Mouse (Mus musculus) Muller cell, postnatal 12 days (primary cell): ENCODE measurements around the gene Mllt10.
A peak's percentile ranks its signal among the peaks of the same experiment; 100 is the strongest.

Experiments used
- DNase-seq: peaks from one replicate; pipeline ENCODE4 v3.0.0-alpha.2; 2015; ENCODE audit errors: inconsistent ontology term

Gene Mllt10

DNA sequence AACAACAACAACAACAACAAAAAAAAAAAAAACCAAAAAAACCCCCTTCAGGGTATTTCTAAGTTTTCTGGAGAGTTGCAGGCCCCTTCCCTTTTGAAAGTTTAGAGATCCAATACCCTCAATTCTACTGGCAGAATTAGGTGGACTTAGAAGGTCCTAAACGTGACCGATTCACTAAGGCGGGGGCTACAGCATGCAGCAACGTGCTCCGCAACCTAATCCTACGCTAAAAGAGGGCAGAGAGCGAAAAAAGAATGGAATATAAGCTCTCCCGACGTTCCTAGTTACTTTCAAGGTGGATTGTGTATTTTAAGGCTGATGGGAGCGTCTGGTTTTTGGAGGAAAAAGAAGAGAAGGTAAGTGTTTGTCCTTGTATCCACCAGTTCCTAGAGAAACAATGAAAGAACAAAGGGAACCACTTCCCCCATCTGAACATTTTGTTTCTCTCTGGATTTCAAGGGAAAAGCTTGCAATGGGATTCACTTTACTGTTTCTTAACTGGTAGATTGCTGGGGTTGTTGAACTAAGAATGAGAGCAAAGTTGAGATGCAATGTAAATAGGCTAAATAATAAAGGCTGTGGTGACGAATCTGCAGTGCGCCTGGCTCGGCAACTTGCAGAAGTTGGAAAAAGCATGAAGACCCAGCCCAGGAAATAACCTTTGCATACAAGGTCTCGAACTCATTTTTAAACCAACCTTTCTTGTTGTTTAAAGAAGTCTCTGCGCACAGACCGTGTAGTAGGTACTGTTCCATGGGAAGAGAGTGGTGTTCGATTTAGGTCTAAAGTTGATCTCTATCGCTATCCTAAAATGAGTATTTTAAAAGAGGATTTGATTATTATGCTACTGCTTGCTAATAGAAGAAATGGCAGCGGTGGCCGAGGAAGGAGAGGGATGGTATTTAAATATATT, at the start of gene Mllt10:
Gene Mllt10 (plus strand): TSS at position 222 of the 913 bp plus-strand sequence.
- peak; percentile 62 for DNase-seq

DNA sequence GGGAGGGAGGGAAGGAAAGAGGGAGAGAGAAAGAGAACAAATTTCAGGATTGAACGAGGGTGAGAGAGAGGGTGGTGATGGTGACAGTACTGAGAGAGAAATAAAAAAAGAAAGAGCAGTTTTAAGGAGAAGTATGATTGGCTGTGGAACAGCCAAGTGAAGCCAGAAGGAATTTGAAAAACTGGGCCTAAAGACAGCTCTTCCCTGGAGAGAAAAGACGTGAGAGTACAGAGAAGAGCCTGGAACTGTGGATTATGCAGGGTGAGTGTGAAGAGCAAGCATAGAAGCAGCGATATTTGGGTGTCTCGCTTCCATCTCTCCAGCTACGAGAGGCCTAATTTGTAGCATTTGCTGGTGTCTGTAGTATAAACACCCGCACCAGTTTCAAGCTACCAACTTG, 43.8 kb upstream of the Mllt10 start:
- DNase-seq, result no peak

DNA sequence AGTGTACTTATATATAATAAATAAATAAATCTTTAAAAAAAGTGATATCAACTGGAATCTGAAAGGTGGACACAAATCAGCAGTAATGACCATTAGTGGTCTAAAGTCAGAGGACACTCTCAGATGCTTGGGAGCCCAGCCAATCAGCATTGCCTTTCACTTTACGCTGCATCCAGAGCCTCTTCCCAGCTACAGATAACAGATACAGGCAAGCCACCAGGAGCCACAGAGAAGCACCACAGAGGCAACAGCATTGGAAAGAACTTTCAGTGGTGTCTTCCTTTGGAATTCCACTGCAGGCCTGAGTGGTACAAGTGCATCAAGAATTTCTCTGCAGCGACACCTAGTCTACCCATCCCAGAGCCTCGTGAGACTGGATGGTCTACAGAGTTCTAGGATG, 42.2 kb upstream of the Mllt10 start:
- no peak for DNase-seq

DNA sequence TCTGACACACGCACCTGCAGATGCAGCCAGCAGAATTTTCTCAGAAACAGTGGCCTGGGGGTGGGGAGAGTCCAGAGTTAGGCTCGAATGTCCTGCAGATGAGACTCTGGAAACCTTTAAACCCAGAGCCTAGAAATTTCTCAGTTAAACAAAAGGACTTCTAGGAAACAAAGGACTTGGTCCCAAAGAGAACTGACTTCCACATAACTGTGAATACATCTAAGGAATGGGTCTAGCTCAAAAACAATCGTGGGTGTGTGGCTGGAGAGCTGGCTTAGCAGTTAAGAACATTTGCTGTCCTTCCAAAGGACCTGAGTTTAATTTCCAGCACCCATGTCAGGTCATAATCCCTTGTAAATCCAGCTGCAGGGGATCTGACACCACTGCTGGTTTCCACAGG, 39.5 kb upstream of the Mllt10 start:
- DNase-seq, result no peak

DNA sequence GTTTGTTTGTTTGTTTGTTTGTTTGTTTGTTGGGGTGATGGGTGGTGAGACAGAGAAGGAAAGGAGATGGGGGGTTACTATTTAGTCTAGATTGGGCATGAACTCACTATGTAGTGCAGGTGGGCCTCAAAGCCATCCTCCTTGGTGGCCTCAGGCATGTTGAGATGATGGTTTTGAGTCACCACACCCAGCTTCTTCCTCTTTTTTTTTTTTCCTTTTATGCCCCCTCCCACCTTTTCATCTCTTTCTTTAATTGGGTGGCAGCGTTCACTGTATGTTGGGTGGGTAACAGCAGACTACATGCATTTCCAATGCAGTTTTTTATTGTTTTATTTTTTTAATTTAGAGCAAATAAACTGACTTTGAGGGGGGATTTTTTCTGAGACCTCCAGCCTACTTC, 38.4 kb upstream of the Mllt10 start:
- no peak for DNase-seq

DNA sequence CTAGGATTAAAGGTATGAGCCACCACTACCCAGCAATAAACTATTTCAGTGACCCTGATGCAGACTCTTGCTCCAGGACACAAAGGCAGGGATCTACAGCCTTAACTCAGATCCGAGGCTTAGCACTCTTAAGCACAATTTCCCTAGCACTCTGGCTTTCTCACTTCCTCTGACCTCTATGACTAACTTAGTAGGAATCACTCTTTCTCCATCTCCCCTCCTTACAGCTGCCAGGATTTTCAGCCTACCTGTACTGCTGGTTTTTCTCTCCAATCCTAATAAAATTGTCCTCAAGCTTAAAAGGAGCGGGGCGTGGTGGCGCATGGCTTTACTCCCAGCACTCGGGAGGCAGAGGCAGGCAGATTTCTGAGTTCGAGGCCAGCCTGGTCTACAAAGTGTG, 37.7 kb upstream of the Mllt10 start:
- no peak for DNase-seq

DNA sequence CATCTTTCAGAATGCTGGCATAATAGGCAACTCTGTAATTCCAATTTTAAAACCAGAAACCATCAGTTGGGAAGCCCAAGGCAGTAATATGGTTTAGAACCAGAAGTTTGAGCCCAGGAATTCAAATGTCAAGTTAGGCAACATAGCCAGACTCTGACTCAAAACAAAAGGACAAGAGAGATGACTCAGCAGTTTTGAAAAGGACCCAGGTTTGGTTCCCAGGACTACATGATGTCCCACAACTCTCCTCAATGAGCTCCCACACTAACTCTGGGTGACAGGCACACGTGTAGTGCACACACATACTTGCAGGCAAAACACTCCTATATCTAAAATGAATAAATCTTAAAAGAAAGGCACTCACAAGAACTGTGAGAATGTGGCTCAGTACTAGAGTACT, 35.9 kb upstream of the Mllt10 start:
- peak; percentile 15 for DNase-seq

DNA sequence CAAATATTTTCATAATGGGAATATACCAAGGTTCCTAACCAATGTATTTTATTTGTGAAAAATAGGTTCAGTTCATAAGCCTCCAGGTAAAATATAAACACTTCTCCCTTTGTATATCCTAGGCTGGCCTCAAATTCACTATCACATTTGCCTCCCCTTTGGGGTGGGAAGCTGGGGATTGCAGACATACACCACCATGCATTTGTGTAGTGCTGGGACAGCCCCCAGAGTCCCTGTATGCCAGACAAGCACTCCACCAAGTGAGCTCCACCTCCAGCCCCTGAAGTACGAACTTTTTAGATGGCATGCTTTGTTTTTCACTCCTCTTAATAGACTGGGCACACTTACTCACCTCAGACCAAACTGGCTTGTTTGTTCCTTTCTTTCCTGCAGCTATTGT, 32.2 kb upstream of the Mllt10 start:
- DNase-seq, result no peak

DNA sequence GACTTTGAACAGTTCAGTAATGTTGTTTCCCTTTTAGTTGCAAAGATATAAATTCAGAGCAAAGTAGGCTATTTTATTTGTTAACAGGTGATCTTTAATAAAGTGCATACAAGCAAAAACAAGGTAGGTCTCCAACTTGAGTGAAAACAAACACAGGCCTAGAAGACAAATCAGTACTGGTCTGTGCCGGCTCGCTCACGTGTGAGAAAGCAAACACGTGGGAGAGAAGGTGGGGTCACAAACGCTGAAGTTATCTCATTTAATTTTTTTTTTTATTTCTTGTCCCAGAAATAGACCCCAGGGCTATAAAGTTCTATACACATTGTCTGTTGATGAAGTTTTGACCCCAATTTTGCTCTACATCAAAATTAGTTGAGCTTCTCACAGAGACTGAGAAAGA, 29.9 kb upstream of the Mllt10 start:
- no peak for DNase-seq

DNA sequence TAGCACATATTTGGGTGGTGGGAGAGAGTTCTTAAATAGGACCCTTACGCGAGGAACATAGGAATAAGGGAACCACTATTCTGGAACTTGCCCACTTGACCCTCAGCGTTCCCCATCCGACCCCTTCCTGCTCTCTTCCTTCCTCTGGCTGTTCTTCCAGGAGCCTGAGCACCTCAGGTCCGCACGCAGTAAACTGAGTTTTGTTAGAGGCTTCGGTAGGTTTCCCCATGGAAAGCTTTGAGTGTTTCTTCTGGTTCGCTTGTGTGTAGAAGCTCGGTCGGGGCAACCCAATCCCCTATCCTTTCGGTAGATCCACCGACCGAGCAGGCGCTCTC, 29.3 kb upstream of the Mllt10 start:
- no peak for DNase-seq

DNA sequence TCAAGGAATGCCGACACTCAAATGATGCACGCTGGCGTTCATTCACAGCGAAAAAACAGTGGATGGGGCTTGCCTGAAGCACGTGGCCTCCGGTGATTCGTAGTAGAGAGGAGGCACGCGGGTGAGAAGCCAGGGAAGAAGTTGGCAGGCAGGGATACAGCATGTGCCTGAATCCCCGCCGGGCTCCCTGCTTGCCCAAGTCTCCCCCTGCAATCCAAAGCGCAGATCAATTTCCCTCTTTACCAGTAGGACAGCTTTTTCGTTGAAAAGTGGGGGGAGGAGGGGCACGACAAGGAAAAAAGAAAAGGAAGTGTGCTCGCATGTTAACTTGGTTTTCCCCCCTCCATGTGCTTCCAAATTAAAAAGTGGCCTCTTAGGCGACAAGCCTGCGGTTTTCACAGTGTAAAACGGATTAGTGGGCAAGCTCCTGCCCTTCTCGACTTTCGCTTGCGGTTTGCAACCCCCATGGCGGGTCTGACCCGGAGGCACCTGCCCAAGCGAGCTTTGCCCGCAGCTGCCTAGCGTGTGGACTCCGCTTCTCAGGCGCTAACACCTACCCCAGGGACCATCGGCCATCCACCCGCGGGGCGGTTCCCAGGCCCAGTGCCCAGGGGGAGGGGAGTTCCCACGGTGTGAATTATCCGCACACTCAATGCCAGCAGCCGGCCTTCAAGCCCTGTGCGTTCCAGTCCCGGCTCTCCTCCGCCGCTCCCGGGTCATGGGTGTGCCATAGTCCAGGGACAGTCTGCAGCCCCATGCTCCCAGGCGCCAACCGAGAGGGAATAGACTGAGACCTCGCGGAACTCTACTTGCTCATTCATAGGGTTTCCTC, 28.7 kb upstream of the Mllt10 start:
- peak; percentile 81 for DNase-seq

DNA sequence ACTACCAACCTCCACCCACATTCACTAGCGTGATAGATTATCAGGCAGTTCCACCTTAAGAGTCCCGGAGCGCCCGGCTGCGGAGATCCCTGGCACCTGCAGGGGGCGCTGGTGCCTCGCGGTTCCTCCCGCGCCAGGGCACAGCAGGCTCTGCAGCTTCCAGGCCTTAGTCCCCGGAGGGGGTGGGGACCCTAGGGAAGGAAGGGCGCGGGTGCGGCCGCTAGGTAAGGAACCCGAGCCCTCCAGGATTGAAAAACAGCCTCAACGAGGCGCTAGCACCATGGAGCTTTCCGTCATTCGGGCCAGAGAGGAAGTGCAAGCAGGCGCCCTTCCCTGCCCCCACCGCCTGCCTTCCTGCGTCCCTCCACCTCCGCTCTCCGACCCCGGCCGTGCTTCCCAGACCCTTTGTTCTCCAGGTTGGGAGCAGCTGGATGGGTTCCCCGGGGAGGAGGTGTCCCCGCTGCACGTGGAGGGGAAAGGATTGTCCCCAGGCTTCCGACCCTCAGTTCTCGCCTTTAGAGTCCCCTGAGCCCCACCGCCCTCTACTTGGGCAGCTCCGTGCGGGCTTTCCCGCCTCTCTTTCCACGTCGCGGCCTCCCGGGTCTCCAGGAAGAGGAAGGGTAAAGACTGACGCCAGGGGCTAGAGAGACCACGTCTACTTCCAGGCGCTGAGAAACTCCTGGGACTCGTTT, 27.4 kb upstream of the Mllt10 start:
- peak; percentile 97 for DNase-seq

DNA sequence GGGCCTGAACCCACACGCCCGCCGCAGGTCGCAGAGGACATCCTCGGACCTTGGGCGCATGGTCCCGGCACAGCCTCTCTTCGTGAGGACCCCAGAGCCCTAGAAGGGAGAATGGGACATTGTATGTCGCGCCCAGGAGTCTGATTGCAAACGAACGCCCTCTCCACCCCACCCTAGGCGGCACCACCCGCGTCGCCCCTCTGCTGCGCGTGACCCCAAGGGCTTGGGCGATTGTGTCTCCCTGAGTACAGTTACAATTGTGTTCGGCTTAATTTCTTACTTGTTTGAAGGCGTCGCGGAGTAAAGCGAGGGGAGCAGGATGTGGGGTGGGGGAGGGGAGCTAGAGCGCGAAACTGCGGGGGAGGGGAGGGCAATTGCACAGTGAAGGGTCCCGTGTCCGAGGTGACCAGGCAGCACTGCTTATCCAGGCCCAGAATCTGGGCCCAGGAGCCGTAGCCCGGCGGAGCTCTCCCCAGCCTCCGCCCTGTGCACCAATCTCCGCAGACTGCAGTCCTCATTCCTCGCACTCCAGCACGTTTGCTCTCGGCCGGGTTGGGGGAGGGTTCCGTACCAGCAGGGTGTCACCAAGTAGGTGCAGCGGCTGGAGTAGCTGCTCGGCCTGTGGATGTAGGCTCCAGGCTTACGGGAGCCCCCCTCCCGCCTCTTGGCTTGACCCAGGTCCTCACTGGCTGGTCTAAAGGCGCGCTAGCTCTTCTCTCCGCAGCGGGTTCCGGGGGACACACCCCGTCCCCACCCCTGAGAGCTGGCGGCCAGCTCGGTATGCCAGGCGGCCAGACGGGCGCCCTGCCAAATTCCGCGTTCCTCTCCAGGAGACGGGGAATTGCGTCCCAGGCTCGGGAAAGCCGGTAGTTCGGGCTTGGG, 26.7 kb upstream of the Mllt10 start:
- DNase-seq, result peak; percentile 97

DNA sequence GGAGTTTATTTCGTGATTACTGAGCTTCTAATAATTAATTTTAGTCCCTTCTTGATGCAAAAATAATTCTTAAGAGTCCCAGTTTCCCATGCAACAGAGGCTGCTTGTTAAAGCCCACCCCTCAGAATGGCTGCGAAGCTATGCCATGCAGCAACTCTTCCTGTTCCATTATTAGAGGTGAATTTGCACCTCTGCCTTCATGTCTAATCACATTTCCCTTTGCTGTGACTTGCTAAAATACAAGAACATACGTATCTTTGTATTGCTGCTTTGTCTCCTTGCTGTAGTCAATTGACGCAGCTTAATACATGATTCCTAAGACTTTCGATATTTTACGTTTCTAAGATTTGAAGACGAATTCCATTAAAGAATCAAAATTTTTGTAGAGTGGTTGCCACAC, 25.4 kb upstream of the Mllt10 start:
- no peak for DNase-seq

DNA sequence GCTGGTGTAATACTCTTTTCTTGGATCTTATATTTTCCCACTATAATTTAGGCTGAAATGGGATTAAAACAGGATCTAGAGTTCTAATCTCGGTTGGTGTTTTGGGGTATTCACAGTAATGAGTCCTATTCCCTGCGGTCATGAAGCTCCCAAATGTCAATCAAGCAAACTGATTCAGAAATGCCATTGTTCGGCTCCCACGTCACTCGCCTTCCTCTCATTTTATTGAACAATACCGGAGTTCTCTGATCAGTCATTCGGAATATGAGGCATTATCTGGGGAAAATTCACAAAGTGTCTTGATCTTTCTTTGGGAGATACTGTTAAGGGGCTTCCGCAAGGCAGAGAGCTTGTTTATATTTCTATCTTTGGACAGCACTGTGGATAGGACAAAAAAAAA, 24.5 kb upstream of the Mllt10 start:
- peak; percentile 77 for DNase-seq

DNA sequence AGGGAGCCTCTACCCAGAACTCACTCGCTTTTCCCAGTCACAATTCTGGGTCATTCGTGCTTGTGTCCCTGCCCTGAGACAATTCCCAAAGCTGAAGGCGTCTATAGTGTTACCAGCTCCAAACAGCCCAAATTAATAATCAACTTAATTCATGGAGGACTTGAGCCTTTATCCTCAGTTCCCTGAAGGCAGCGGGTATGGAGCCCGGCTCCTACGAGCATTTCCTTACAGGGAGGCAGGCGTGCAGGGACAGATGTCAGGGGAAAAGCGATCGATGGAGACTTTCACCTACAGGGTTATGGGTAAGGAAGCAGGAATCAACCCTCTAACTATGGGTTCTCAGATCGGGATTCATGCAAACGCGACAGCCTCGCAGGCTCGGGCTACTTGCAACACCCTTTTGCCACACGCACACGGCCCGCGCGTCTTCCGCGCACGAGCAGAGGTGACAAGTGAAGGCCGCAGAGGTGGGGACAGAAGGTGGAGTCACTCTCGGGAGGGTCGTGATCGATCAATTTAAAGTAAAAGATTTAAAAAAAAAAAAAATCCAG, 23.7 kb upstream of the Mllt10 start:
- peak; percentile 60 for DNase-seq

DNA sequence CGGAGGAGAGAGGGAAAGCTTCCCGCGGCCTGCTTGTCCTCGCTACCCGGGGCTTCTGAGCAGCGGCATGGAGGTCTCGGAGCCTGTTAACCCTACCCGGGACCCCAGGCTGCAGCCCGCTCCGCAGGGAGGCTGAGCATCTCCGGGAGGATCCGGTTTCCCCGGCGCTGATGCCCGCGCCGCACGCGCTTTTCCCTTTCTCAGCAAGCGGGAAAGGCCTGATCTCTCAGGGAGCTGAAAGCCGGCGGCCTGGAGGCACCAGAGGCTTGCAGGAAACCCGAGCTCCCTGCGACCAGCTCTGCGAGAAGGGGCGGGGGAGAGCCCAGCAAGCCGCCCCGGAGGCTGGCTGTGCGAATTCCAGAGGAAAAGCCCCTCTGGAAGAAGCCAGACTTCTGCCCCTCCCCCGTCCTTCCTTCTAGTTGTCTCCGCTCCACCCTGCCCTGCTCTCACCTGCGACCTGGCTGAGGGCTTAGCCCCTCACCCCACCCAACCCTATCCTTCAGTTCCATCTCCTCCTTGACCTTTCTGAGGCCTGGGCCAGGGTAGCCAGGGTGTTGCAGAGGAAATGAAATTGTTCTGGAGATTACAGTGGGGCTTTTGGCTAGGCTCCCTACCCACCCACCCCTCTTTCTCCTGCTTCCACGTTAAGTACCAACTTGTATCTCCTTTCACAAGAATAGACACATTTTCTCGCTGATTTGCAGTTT, 23.1 kb upstream of the Mllt10 start:
- peak; percentile 58 for DNase-seq

DNA sequence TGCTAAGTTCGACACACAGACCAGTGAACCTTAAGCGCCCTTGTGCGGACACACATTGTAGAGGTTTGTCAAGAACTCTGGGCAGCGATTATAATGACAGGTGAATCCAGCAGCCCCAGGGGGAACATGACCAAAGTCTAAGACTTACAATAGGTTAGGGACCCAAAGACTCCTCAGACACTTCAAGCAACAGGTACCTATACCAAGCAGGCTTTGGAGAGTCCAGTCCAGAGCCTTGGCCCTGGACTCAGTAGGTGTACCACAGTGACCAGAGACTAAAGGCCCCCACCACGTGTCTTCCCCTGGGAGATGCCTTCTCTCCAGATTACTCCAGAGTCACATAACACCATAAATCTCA, 22.5 kb upstream of the Mllt10 start:
- DNase-seq, result peak; percentile 17

DNA sequence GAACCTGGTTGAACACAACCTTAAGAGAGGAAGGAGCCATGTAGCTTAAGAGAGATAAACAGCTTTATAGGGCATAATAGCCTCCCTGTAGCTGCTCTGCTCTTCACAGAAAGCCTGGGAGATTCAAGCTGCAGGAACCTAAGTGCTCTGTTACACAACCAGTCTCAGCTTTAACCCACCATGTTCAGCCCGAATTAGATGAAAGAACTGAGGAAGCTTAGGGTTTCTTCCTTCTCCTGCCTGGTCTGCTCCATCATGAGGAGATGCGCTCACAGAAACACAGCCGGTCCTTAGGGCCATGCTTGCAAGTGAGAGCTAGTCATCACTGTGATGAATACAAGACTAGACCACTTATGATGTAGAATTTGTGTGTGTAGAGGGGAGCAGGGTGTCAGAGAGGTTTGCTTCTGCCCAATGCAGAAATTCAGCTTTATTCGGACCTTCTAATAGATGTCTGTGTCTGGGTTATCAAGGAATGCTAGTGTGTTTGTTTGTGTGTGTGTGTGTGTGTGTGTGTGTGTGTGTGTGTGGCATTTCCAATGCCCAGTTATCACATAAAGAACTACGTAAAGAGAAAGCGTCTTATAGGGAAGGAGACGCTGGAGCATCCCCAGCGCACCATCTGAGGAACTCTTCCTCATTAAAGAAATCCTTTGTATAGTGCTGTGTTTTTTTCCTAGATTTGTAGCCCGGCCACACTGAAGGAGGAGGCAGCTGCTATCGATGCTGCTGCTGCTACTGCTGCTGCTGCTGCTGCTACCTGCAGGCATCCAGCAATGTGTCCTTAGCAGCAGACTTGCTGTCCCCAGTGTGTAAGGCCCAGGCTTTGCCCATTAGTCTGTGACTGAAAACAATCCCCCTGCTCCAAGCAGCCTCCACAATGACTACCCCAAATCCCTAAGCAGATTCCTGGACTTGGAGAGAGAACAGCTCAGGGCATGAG, 21.6 kb upstream of the Mllt10 start:
- peak; percentile 19 for DNase-seq
